Mouse (Mus musculus) frontal cortex, postnatal 36 days (tissue): ENCODE data around the gene Ptch1.

ENCODE experiments used
- DNase-seq, 2 experiments: peaks; one replicate each; pipeline ENCODE4 v3.0.0; 2022; ENCODE audit warnings: low spot score in 2 of 2

Gene Ptch1

GRCm38 (mm10) chr13:63499489-63499888 lies 73.9 kb downstream of the Ptch1 start:
- DNase-seq = no peak

DNA sequence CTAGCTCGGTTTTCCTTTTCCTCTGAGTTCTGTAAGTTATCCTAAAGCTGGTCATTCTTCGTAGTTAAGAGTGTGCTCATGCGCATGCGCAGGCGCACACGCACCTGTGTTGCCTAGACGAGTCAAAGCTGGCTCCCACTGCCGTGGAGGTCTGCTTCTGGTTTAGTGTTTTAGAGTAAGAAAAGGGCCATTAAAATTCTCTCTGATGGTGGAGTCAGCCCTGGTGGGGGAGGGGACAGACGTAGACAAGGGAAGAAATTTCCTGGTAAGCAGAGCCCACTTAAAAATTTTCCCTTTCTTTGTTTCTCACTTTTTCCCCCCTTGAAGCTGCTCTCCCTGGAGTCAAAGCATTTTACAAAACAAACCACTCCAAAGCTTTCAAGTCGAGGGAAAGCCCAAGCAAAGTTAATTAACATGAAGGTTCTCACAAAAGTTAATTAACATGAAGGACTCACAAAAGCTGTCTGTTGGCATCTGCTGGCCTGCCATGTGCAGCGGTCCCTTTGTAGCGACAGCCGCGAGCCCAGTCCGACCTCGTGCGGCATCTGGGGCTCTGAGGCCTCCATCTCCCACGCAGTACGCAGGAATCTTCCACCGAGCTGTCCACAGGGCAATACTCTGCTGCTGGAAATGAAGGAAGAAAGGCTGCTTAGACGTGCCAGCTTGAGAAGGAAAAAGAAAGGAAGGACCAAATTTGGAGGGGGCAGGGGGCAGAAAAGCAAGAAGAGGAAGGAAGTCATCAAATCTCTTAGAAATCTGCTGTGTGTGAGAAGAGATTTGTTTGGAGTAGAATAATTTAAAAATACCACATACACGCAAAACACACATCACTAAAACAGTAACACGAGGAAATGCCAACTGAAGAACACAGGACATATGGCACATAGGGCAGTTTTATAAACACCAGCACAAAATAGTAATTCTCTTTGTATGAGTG lies 76.5 kb downstream of the Ptch1 start, which contains the start of gene Fancc:
Gene Fancc, minus strand, starts transcription at position 633 of the 937 bp plus-strand sequence.
- DNase-seq = peak in 1 of 2 experiments; percentile 14

- no peak for DNase-seq
Measured at GRCm38 (mm10) chr13:63487707-63488042, 85.7 kb downstream of the Ptch1 start.

- DNase-seq = no peak
Measured at GRCm38 (mm10) chr13:63486791-63487706, 86.3 kb downstream of the Ptch1 start.

DNA sequence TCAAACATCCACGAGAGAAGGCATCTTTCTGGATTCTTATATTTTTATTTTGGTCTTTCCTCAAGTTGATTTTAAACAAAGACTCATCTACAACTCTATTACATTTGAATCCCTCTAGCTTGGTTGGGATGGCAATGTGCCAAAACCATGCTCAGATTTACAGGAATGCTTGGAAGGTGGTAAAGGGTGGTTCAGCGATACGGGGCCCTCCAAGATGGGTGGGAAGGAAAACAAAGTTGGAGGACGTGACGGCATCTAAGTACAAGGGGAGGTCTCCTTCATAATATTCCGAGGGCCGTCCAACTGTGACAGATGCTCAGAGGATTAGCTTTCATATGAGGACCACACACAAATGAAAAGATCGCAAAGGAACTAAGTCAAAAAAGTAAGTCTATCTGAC lies 98.0 kb downstream of the Ptch1 start:
- no peak for DNase-seq
